Mouse (Mus musculus) gastrocnemius, postnatal 14 days (tissue): Measurements from ENCODE around the gene Spint2. TPM values are rescaled to one million over a fixed set of nuclear protein-coding genes. Genes with fewer than 3 reads are reported as not detected.

Source experiments
- DNase-seq: peaks from one replicate; pipeline ENCODE4 v3.0.0; 2021; ENCODE audit warnings: mixed read lengths
- intact Hi-C: fragments of 180-260 bp; cut with DNase I; formaldehyde crosslinking; loops from one replicate; pipeline ENCODE4 v1.15.1; 2025; ENCODE audit warnings: low total_unique reads
- long read RNA-seq, 2 experiments: library from polyadenylated mRNA; stranded (forward); transcript quantifications; one replicate each; pipeline ENCODE4 v2.0.0; 2021
- total RNA-seq, 2 experiments: library from RNA; stranded (reverse); gene quantifications; 2 replicates each; pipeline ENCODE4 v1.2.3; 2021

Gene Spint2
- total RNA-seq: 1 to 10 TPM; 5.5 to 6.4 TPM
- long read RNA-seq, experiment 1, transcript Spint2-202 (6 exons, 1,211 nt): major isoform, 5 of 7 reads
- long read RNA-seq, experiment 1, partial matches to known transcripts: 0 of 7 reads
- long read RNA-seq, experiment 1, other reads (novel, unspliced or antisense): 2 of 7 reads
- long read RNA-seq, experiment 2, transcript Spint2-202 (6 exons, 1,211 nt): major isoform, 8 of 8 reads
- long read RNA-seq, experiment 2, partial matches to known transcripts: 0 of 8 reads
- long read RNA-seq, experiment 2, other reads (novel, unspliced or antisense): 0 of 8 reads

GRCm38 (mm10) chr7:29281201-29282073 is at the start of gene Spint2:
TSS of gene Spint2 (minus strand) at chr7:29281912.
- intact Hi-C loops: no loop called here
- DNase-seq: peak; percentile 24

DNA sequence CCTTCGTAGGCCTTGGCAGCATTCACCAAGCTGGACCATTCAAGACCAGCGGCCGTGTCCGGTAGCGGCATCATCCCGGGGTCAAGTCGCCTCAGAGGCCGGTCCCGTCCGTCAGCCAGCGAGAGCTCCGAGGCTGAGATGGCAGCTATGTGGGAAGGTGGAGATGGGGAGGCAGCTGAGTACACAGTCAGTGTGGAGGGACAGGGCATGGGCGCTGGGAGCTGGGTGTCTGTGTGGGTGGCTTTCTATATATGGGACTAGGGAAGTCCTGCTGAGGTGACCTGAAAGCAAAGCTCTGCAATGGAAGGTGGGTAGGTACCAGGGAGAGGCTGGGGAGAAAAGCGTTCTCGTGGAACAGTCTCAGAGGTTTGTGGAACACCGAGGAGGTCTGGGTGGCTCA is 47.3 kb upstream of the Spint2 start:
- intact Hi-C loops: no loop called here
- no peak for DNase-seq

GRCm38 (mm10) chr7:29327087-29327486 is 45.4 kb upstream of the Spint2 start:
- no peak for DNase-seq
- intact Hi-C loops: no loop called here

- intact Hi-C loops: no loop called here
- no peak for DNase-seq
Observed at GRCm38 (mm10) chr7:29319337-29320307, 37.9 kb upstream of the Spint2 start.

DNA sequence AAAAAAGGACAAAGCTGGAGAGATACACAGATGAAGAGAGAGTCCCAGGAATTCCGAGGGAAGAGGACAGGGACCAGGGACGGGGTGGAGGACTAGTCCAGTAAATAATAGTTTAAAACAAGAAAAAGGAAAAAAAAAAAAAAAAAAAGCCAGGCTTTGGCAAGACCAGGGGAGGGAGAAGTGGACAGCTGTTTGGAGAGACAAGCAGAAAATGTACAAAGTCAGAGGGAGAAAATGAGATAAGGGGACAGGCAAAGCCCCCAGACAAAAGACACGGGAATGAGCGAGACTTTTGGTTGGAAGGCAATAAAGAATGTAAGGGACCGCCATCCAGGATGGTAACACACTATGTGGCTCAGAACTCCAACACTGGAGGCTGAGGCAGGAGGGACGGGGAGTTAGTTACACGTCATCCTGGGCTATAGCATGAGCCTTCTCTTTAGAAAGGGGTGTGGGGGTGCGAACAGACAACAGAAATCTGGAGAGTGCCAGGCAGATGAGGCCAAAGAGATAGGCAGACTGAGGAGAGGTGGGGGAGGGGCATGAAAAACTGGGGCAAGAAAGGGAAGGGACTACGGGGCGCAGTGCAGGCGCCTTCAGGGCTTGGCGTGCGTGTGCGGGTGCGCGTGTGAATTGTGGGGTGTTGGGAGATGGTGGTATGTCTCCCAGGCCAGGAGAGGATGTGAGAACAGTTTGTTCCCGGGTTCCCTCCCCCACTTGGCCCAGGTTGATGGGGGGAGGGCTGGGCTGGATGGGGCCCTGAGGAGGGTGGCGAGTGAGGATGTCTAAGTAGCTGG is 36.6 kb upstream of the Spint2 start:
- peak; percentile 64 for DNase-seq
- intact Hi-C loops: no loop called here

GRCm38 (mm10) chr7:29317558-29317957 is 35.8 kb upstream of the Spint2 start:
- DNase-seq: peak; percentile 68

GRCm38 (mm10) chr7:29316976-29317375 is 35.3 kb upstream of the Spint2 start:
- peak; percentile 56 for DNase-seq
- intact Hi-C loops: no loop called here

More at GRCm38 (mm10) chr7:29317558-29317957, 35.8 kb upstream of the Spint2 start:
- intact Hi-C loops: no loop called here

DNA sequence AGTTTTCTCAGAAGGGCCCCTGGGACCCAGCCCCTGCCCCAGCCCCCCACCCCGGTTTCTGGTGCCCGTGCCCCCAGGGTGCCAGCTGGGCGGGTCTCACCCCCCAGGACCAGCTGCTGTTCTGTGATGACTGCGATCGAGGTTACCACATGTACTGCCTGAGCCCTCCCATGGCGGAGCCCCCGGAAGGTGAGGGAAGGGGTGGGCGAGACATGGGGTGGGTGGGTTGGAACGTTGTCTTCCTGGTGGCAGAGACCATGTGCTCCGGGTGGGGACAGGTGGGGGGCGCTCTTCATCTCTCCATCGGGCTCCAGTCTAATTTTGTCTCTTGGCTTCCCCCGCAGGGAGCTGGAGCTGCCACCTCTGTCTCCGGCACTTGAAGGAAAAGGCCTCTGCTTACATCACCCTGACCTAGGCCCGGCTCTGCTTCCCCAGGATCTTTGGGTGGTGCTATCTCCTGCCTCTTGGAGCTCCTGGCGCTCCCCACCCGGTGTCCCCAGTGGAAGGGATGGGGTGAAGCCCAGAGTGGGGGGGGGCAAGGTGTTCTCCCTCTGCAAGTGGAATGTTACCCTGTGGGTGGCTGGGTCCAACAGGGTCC is 34.5 kb upstream of the Spint2 start:
- intact Hi-C loops: no loop called here

DNA sequence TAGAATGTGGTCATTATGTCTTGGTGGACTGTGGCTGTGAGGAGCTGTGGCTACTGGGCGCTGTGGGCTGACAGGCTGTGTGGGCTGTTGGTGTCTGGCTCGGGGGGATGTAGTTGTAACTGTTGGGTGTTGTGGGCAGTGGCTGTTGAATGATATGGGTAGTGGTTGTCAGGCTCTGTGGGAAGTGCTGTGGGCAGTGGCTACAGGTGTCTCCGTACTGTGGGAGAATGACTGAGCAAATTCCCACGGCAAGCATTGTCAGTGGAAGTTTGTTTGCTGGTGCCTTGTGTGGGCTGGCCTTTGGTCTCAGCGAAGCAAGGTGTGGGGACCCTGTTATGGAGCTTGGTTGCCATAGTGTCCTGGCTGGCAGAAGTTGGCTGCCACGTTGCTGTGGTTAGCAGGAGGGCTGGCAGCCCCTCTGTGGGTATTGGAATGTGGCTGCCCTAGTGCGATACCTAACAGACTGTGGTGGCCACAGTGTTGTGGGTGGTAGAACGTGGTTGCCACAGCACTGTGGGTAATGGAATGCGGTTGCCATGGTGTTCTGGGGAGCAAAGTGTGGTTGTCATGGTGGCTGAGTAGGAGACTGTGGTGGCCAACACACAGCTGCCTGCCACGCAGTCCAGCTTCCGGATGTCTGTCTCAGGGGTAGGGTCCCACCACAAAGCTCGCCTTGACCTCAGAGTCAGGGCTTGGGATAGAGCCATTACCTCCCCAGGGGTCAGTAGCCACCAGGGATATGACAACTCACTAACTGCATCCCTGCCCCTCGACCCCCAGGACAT is 33.3 kb upstream of the Spint2 start:
- no peak for DNase-seq
- intact Hi-C loops: no loop called here

More for the DNA sequence above, 34.5 kb upstream of the Spint2 start:
- DNase-seq: no peak

DNA sequence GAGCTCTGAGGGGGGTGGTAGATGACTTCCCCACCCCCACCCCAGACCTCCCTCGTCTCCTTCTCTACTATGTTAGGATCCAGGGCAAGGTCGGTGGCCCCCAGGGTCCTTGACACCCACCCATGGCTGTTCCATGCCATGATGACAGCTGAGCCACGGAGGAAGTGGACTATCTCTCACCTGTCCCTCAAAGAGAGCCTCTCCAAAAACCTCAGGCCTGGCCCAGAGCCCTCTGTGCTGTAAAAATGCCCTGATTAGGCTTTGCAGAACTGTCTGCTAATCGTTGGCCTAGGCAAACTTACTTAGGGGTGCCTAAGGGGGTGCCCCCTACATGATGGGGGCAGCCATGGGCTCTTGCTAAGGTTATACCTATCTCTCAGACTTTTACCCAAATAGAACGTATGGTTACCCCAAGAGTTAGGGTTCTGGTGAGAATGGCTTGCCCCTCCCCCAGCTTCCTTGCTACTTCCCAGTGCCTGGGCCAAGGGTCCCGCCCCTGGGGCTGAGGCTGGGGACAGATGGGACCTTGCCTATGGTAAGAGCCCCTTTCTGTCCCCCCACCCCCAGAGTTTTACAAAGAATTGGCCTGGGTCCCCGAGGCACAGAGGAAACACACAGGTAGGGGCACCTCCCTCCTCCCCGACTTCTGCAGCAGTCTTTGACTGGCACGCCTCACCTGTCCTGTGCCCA is 32.0 kb upstream of the Spint2 start:
- intact Hi-C loops: no loop called here
- no peak for DNase-seq

DNA sequence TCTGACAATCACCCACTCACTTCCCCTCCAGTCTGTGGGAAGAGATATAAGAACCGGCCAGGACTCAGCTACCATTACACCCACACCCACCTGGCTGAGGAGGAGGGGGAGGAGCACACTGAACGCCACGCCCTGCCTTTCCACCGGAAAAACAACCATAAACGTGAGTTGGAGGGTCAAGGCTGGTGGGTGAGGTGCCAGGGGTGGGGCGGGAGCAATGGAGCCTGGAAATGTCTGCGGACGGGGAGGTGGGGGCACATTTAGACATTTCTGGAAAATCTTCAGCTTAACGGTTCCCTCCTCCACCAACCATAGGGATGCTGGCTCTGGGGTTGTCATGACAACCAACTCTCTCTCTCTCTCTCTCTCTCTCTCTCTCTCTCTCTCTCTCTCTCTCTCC is 31.3 kb upstream of the Spint2 start:
- no peak for DNase-seq
- intact Hi-C loops: no loop called here

- DNase-seq: no peak
- intact Hi-C loops: no loop called here
Observed at GRCm38 (mm10) chr7:29309749-29310148, 28.0 kb upstream of the Spint2 start.

DNA sequence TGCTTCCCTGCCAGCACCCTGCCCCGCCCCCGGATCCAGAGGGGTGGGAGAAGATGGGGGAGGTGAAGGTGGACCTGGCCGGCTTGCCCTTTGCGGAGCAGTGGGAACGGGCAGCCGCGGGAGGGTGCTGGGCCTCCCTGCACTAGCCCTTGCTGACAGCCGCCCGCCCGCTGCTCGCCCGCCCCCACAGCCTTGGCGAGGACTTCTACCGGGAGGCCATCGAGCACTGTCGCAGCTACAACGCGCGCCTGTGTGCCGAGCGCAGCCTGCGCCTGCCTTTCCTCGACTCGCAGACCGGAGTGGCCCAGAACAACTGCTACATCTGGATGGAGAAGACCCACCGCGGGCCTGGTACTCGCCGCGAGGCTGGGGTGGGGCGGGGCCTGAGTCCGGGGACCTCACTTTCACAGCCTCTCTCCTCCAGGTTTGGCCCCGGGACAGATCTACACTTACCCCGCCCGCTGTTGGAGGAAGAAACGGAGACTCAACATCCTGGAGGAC is 27.6 kb upstream of the Spint2 start:
- peak; percentile 61 for DNase-seq
- intact Hi-C loops: no loop called here

DNA sequence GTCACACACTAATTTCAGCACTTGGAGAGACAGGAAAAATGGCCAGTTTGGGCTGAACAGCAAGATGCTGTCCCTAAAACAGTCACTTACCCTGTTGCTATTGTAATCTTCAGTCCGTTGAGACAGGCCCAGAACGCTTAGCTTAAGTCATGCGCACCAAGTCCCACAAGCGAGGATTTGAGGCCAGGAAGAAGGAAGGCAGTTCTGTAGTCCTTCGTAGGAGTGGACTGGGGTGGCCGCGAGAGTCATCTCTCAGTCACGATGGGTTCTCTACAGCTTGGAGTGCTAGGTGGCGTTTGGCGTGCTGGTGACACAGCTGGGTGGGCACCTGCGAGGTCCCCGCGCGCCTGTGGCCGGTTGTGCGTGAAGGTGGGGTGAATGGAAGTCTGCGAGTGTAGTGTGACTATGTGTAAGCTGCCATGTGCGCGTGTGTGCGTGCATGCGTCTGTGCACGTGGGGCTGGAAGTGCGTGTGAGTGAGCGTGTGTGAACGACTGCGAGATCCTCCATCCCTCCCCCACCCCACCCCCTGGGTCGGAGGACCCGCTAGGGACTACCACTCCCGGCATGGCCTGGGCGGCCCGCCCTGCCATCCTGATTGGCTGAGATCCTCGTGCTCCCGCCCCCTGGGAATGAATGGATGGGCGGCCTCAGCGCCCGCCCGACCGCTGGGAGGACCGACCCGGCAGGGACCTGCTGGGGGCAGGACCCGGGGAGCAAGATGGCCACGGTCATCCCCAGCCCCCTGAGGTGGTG is 25.8 kb upstream of the Spint2 start:
- peak; percentile 91 for DNase-seq
- intact Hi-C loops: no loop called here

GRCm38 (mm10) chr7:29306619-29307018 is 24.9 kb upstream of the Spint2 start:
- intact Hi-C loops: no loop called here
- no peak for DNase-seq

- intact Hi-C loops: no loop called here
- no peak for DNase-seq
Observed at GRCm38 (mm10) chr7:29306108-29306507, 24.4 kb upstream of the Spint2 start.
